Comparison of ENCODE assay signal across 30 mouse cellular contexts in the genomic region with DNA sequence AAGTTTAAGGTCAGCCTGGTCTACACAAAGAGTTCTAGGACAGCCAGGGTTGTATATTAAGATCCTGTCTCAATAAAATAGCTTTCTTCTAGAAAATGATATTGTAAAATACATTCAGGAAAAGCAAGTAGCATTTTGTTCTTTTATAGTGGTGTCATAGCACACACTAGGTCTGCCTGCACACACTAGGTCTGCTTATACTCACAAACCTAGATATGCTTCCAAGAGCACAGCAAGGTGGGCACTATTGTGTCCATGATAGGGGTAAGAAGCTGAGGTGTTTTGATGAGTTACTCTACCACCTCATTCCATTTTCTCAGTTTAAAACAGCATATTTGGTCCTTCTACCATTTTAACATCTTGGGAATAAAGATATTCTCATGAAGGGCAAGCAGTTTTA.
"Had no signal": no experiment of that assay in that cellular context is flagged by ENCODE, and none has a peak within 500 bp of the region (broad histone marks: within the 10 kb centered on the region; RNA-seq: fewer than 3 reads in every experiment).

No protein-coding gene starts in this region.

- H3K4me1 ChIP-seq: limb, embryonic 10.5 days; limb, embryonic 12.5 days; limb, embryonic 13.5 days; limb, embryonic 15.5 days; liver, embryonic 12.5 days; liver, embryonic 13.5 days; liver, embryonic 15.5 days; megakaryocyte, embryonic 14.5 days; midbrain, embryonic 10.5 days; midbrain, embryonic 12.5 days; midbrain, embryonic 13.5 days; neural tube, embryonic 12.5 days had no signal

- H3K27ac ChIP-seq: limb, embryonic 10.5 days; limb, embryonic 12.5 days; limb, embryonic 13.5 days; limb, embryonic 15.5 days; liver, embryonic 12.5 days; liver, embryonic 13.5 days; liver, embryonic 14.5 days; liver, embryonic 15.5 days; lung, embryonic 15.5 days; macrophage; midbrain, embryonic 10.5 days; midbrain, embryonic 12.5 days; midbrain, embryonic 13.5 days; neural tube, embryonic 12.5 days had no signal

- H3K27me3 ChIP-seq: limb, embryonic 12.5 days; limb, embryonic 13.5 days; limb, embryonic 15.5 days; liver, embryonic 12.5 days; liver, embryonic 13.5 days; liver, embryonic 15.5 days; lung, embryonic 15.5 days; megakaryocyte, embryonic 14.5 days; midbrain, embryonic 12.5 days; midbrain, embryonic 13.5 days; neural tube, embryonic 12.5 days had no signal

- H3K36me3 ChIP-seq: limb, embryonic 10.5 days; limb, embryonic 12.5 days; limb, embryonic 13.5 days; limb, embryonic 15.5 days; liver, embryonic 12.5 days; liver, embryonic 13.5 days; liver, embryonic 15.5 days; lung, embryonic 15.5 days; midbrain, embryonic 10.5 days; midbrain, embryonic 12.5 days; midbrain, embryonic 13.5 days; neural tube, embryonic 12.5 days had no signal

- DNase-seq: left cerebral cortex, postnatal 4 days; liver; liver, embryonic 13.5 days; liver, postnatal 0 days; lung, adult 18-20 months; lung, adult 2 months; lung, embryonic 14.5 days; lung, postnatal 10 days; lung, postnatal 14 days; lung, postnatal 36 days; lung, postnatal 4 days; midbrain, embryonic 14.5 days had no signal

- H3K4me3 ChIP-seq: limb, embryonic 10.5 days; limb, embryonic 12.5 days; limb, embryonic 13.5 days; limb, embryonic 15.5 days; liver, embryonic 12.5 days; liver, embryonic 13.5 days; liver, embryonic 15.5 days; lung, embryonic 15.5 days; megakaryocyte, embryonic 14.5 days; midbrain, embryonic 10.5 days; midbrain, embryonic 12.5 days; midbrain, embryonic 13.5 days; myocyte; neural tube, embryonic 12.5 days had no signal

- H3K9ac ChIP-seq: limb, embryonic 12.5 days; limb, embryonic 13.5 days; limb, embryonic 15.5 days; liver, embryonic 12.5 days; liver, embryonic 13.5 days; liver, embryonic 14.5 days; liver, embryonic 15.5 days; liver, postnatal 0 days; lung, embryonic 14.5 days; lung, embryonic 15.5 days; midbrain, embryonic 12.5 days; midbrain, embryonic 13.5 days; neural tube, embryonic 12.5 days had no signal

- H3K9me3 ChIP-seq: limb, embryonic 10.5 days; limb, embryonic 12.5 days; limb, embryonic 13.5 days; limb, embryonic 15.5 days; liver, embryonic 12.5 days; liver, embryonic 13.5 days; liver, embryonic 15.5 days; lung, embryonic 15.5 days; megakaryocyte, embryonic 14.5 days; midbrain, embryonic 10.5 days; midbrain, embryonic 12.5 days; midbrain, embryonic 13.5 days; neural tube, embryonic 12.5 days had no signal

- H3K4me2 ChIP-seq: limb, embryonic 12.5 days; limb, embryonic 13.5 days; limb, embryonic 15.5 days; liver, embryonic 11.5 days; liver, embryonic 12.5 days; liver, embryonic 13.5 days; liver, embryonic 15.5 days; lung, embryonic 14.5 days; lung, embryonic 15.5 days; midbrain, embryonic 12.5 days; midbrain, embryonic 13.5 days; neural tube, embryonic 12.5 days had no signal

- ATAC-seq: liver, embryonic 12.5 days; liver, postnatal 0 days; lung, postnatal 0 days; midbrain, embryonic 13.5 days; midbrain, embryonic 16.5 days had no signal
